Mouse (Mus musculus) limb, embryonic 13.5 days (tissue): ENCODE measurements at regions not wholly inside any gene's neighbourhood (a gene's known extent, or its start where the extent isn't known, plus 50 kb on each side); places are given as distances from the start of the nearest gene placed in this dataset.

Experiments used
- ATAC-seq: fragments of 200-750 bp; cut with Nextera tagmentation; 2 replicates; pipeline ENCODE4 v1.8.0; 2017; ENCODE audit warnings: low read depth, moderate number of reproducible peaks, moderate TSS enrichment; ENCODE audit not compliant: low FRiP score
- H3K27ac ChIP-seq: fragments of 300-500 bp; sonication (generic); 2 replicates; pipeline ENCODE4 v1.5.1; 2015; ENCODE audit warnings: inconsistent platforms, mild to moderate bottlenecking, moderate library complexity
- H3K27me3 ChIP-seq: fragments of 300-500 bp; sonication (generic); 2 replicates; pipeline ENCODE4 v1.6.1; 2015; ENCODE audit warnings: mild to moderate bottlenecking, inconsistent platforms
- H3K36me3 ChIP-seq: fragments of 300-500 bp; sonication (generic); 2 replicates; pipeline ENCODE4 v1.6.1; 2015; ENCODE audit warnings: inconsistent platforms, mild to moderate bottlenecking, moderate library complexity
- H3K4me1 ChIP-seq: fragments of 300-500 bp; sonication (generic); 2 replicates; pipeline ENCODE4 v1.6.1; 2015; ENCODE audit warnings: inconsistent platforms
- H3K4me2 ChIP-seq: fragments of 300-500 bp; sonication (generic); replicated peaks from 2 replicates; pipeline ENCODE4 v1.6.1; 2015; ENCODE audit warnings: inconsistent platforms, mild to moderate bottlenecking, moderate library complexity
- H3K4me3 ChIP-seq: fragments of 300-500 bp; sonication (generic); 2 replicates; pipeline ENCODE4 v1.5.1; 2015; ENCODE audit warnings: moderate library complexity, mild to moderate bottlenecking, inconsistent platforms
- H3K9ac ChIP-seq: fragments of 300-500 bp; sonication (generic); 2 replicates; pipeline ENCODE4 v1.6.1; 2015; ENCODE audit warnings: mild to moderate bottlenecking, inconsistent platforms
- H3K9me3 ChIP-seq: fragments of 300-500 bp; sonication (generic); 2 replicates; pipeline ENCODE4 v1.6.1; 2016; ENCODE audit warnings: inconsistent platforms
- WGBS: fragments of 180-500 bp; shearing (Covaris S2); methylation state at CpG from one replicate; pipeline ENCODE4 v1.1.7; 2015; 5-methylcytosine and 5-hydroxymethylcytosine counted together

- H3K27ac ChIP-seq, result no peak overlapping the region
- H3K9me3 ChIP-seq, result peaks cover 8% of the 10 kb centered on the region; the same call in 1 of the 2 replicates
- H3K27me3 ChIP-seq, result no peaks in the 10 kb centered on the region
- ATAC-seq, result no peak
- H3K36me3 ChIP-seq, result no peaks in the 10 kb centered on the region
- no peak overlapping the region for H3K9ac ChIP-seq
- H3K4me1 ChIP-seq, result no peaks in the 10 kb centered on the region
- WGBS, result 93% methylated on average over 2 of the region's 2 CpGs
- no peak overlapping the region for H3K4me3 ChIP-seq
- H3K4me2 ChIP-seq, result no peak overlapping the region
Measured at GRCm38 (mm10) chr11:23185211-23185610, 70.6 kb upstream of the Xpo1 start.

- no peaks in the 10 kb centered on the region for H3K9me3 ChIP-seq
- no peak overlapping the region for H3K4me2 ChIP-seq
- H3K36me3 ChIP-seq, result no peaks in the 10 kb centered on the region
- H3K4me1 ChIP-seq, result no peaks in the 10 kb centered on the region
- H3K27ac ChIP-seq, result no peak overlapping the region
- no peak for ATAC-seq
- H3K9ac ChIP-seq, result no peak overlapping the region
- WGBS, result 85% methylated on average over 9 of the region's 9 CpGs
- no peak overlapping the region for H3K4me3 ChIP-seq
- no peaks in the 10 kb centered on the region for H3K27me3 ChIP-seq
Measured at GRCm38 (mm10) chr11:23201701-23202449, 54.0 kb upstream of the Xpo1 start.

GRCm38 (mm10) chr11:23203566-23203965 is 52.3 kb upstream of the Xpo1 start:
- no peak overlapping the region for H3K4me2 ChIP-seq
- no peaks in the 10 kb centered on the region for H3K9me3 ChIP-seq
- H3K36me3 ChIP-seq, result no peaks in the 10 kb centered on the region
- ATAC-seq, result no peak
- 89% methylated on average over 14 of the region's 14 CpGs for WGBS
- no peaks in the 10 kb centered on the region for H3K4me1 ChIP-seq
- H3K9ac ChIP-seq, result no peak overlapping the region
- no peak overlapping the region for H3K27ac ChIP-seq
- no peak overlapping the region for H3K4me3 ChIP-seq
- H3K27me3 ChIP-seq, result no peaks in the 10 kb centered on the region

GRCm38 (mm10) chr11:23204041-23204440 is 51.8 kb upstream of the Xpo1 start:
- Histone ChIP-seq H3K9ac (no peak overlapping the region), H3K4me1 (no peaks in the 10 kb centered on the region), H3K36me3 (no peaks in the 10 kb centered on the region), H3K27ac (no peak overlapping the region), H3K4me2 (no peak overlapping the region), H3K9me3 (no peaks in the 10 kb centered on the region), H3K27me3 (no peaks in the 10 kb centered on the region), H3K4me3 (no peak overlapping the region)
- ATAC-seq, result no peak
- 69% methylated on average over 12 of the region's 12 CpGs for WGBS
